Mouse (Mus musculus): ENCODE measurements at regions not wholly inside any gene's neighbourhood (a gene's known extent, or its start where the extent isn't known, plus 50 kb on each side); places are given as distances from the start of the nearest gene placed in this dataset.
"Not testable (repeated sequence)": the region's sequence is repeated elsewhere in the genome, so short reads cannot be mapped to it uniquely, and the experiment has no call there.

- DNase-seq = no peak
These were observed 163.1 kb downstream of the Ifng start for GRCm38 (mm10) chr10:118603857-118604414.

GRCm38 (mm10) chr10:118605156-118605821 is 164.4 kb downstream of the Ifng start:
- DNase-seq = no peak

- DNase-seq = no peak
These were observed 166.6 kb downstream of the Ifng start for GRCm38 (mm10) chr10:118607418-118607817.

- DNase-seq = no peak
These were observed 167.7 kb downstream of the Ifng start for GRCm38 (mm10) chr10:118608376-118609145.

GRCm38 (mm10) chr10:118609157-118609556 is 168.3 kb downstream of the Ifng start:
- DNase-seq = no peak

- DNase-seq = no peak
These were observed 170.1 kb downstream of the Ifng start for GRCm38 (mm10) chr10:118610868-118611461.

- DNase-seq = no peak
These were observed 171.2 kb downstream of the Ifng start for GRCm38 (mm10) chr10:118612091-118612490.

GRCm38 (mm10) chr10:118613056-118613695 is 172.3 kb downstream of the Ifng start:
- no peak for DNase-seq

GRCm38 (mm10) chr10:118614251-118614865 is 173.5 kb downstream of the Ifng start:
- no peak for DNase-seq

GRCm38 (mm10) chr10:118615131-118616020 is 174.5 kb downstream of the Ifng start:
- no peak for DNase-seq

- DNase-seq = peak; percentile 63
These were observed 175.3 kb downstream of the Ifng start for GRCm38 (mm10) chr10:118616031-118616615.

- DNase-seq = no peak
These were observed 176.6 kb downstream of the Ifng start for GRCm38 (mm10) chr10:118617291-118618044.

GRCm38 (mm10) chr10:118618251-118618650 is 177.4 kb downstream of the Ifng start:
- not testable (repeated sequence) for DNase-seq

GRCm38 (mm10) chr10:118618766-118619600 is 178.1 kb downstream of the Ifng start:
- DNase-seq = no peak

GRCm38 (mm10) chr10:118619601-118620000 is 178.8 kb downstream of the Ifng start:
- no peak for DNase-seq

GRCm38 (mm10) chr10:118620611-118621010 is 179.8 kb downstream of the Ifng start:
- DNase-seq = no peak

- no peak for DNase-seq
These were observed 180.7 kb downstream of the Ifng start for GRCm38 (mm10) chr10:118621546-118621945.

- no peak for DNase-seq
These were observed 181.3 kb downstream of the Ifng start for GRCm38 (mm10) chr10:118622131-118622530.

GRCm38 (mm10) chr10:118622916-118623315 is 182.1 kb downstream of the Ifng start:
- no peak for DNase-seq
